Mouse (Mus musculus) liver, embryonic 14.5 days (tissue): ENCODE results near the gene Tsg101.

Experiments used
- CTCF ChIP-seq: IDR thresholded peaks from 2 replicates; pipeline ENCODE4 v1.5.1; 2016; ENCODE audit warnings: antibody characterized with exemption, low read depth, control low read depth
- EP300 ChIP-seq: IDR thresholded peaks from 2 replicates; pipeline ENCODE4 v1.6.1; 2016; ENCODE audit warnings: antibody characterized with exemption, low read depth

GRCm38 (mm10) chr7:46879851-46880250 lies 39.9 kb downstream of the Tsg101 start:
- TF ChIP-seq CTCF: no peak
- TF ChIP-seq EP300: no peak
